Mouse (Mus musculus) neural tube, embryonic 14.5 days (tissue): ENCODE measurements around the gene Dido1. TPM values are rescaled to one million over a fixed set of nuclear protein-coding genes. Genes with fewer than 3 reads are reported as not detected.

Experiments
- ATAC-seq: fragments of 200-750 bp; cut with Nextera tagmentation; 2 replicates; pipeline ENCODE4 v1.8.0; 2017; ENCODE audit warnings: low read depth, mild to moderate bottlenecking, moderate TSS enrichment, moderate library complexity
- H3K27ac ChIP-seq: fragments of 300-500 bp; sonication (generic); 2 replicates; pipeline ENCODE4 v1.5.1; 2014; ENCODE audit warnings: low read depth, mild to moderate bottlenecking, control low read depth, low read length, moderate library complexity, mixed read lengths
- H3K27me3 ChIP-seq: fragments of 300-500 bp; sonication (generic); 2 replicates; pipeline ENCODE4 v1.6.1; 2014; ENCODE audit warnings: low read length; ENCODE audit not compliant: control insufficient read depth, insufficient read depth
- H3K36me3 ChIP-seq: fragments of 300-500 bp; sonication (generic); 2 replicates; pipeline ENCODE4 v1.6.1; 2014; ENCODE audit warnings: low read length, mixed read lengths; ENCODE audit not compliant: control insufficient read depth, insufficient read depth
- H3K4me1 ChIP-seq: fragments of 300-500 bp; sonication (generic); 2 replicates; pipeline ENCODE4 v1.6.1; 2014; ENCODE audit warnings: low read length; ENCODE audit not compliant: control insufficient read depth, insufficient read depth
- H3K4me2 ChIP-seq: fragments of 300-500 bp; sonication (generic); 2 replicates; pipeline ENCODE4 v1.6.1; 2014; ENCODE audit warnings: mild to moderate bottlenecking, low read depth, low read length, control low read depth
- H3K4me3 ChIP-seq: fragments of 300-500 bp; sonication (generic); 2 replicates; pipeline ENCODE4 v1.5.1; 2014; ENCODE audit warnings: low read depth, low read length, control low read depth, mixed read lengths
- H3K9ac ChIP-seq: fragments of 300-500 bp; sonication (generic); replicated peaks from 2 replicates; pipeline ENCODE4 v1.6.1; 2014; ENCODE audit warnings: low read depth, mild to moderate bottlenecking, control low read depth, low read length, mixed read lengths
- H3K9me3 ChIP-seq: fragments of 300-500 bp; sonication (generic); 2 replicates; pipeline ENCODE4 v1.6.1; 2016; ENCODE audit warnings: low read length; ENCODE audit not compliant: control insufficient read depth
- WGBS: fragments of 180-500 bp; shearing (Covaris S2); extraction: QIAGEN DNeasy Blood & Tissue Kit; methylation state at CpG from one replicate; pipeline ENCODE4 v1.1.7; 2014; 5-methylcytosine and 5-hydroxymethylcytosine counted together
- polyA plus RNA-seq: library from polyadenylated mRNA; unstranded; fragments of >200 nt; fragmentation: Nextera tagmentation; extraction: Ambion mirVana; gene quantifications from 2 replicates; pipeline ENCODE4 v1.2.1, GENCODE M21; 2014

Gene Dido1
- 29.0 and 34.8 TPM in 2 replicates for polyA plus RNA-seq

- peak within 1 kb of the TSS; percentile 84 for H3K27ac ChIP-seq
- no peaks in the 10 kb centered on the region for H3K9me3 ChIP-seq
- peak within 1 kb of the TSS; percentile 87 for H3K4me3 ChIP-seq
- no peaks in the 10 kb centered on the region for H3K27me3 ChIP-seq
- H3K36me3 ChIP-seq: peaks cover 11% of the 10 kb centered on the region; the same call in 1 of the 2 replicates
- H3K4me2 ChIP-seq: peak within 1 kb of the TSS; percentile 72
- under 1% methylated on average over 39 of the region's 43 CpGs for WGBS
- H3K4me1 ChIP-seq: peaks cover 16% of the 10 kb centered on the region
- H3K9ac ChIP-seq: peak within 1 kb of the TSS; percentile 96
- ATAC-seq: peak; percentile 96
These were observed at the start of gene Dido1, which contains the start of gene Gid8 for GRCm38 (mm10) chr2:180709923-180710272. TSS of gene Dido1 (minus strand) at chr2:180709999. TSS of gene Gid8 (plus strand) at chr2:180710117.

GRCm38 (mm10) chr2:180758513-180759263, 48.9 kb upstream of the Dido1 start:
- H3K9ac ChIP-seq: no peak overlapping the region
- ATAC-seq: peak; percentile 78

GRCm38 (mm10) chr2:180756786-180757185, 47.0 kb upstream of the Dido1 start:
- ATAC-seq: no peak
- H3K4me3 ChIP-seq: no peak overlapping the region
- no peak overlapping the region for H3K27ac ChIP-seq
- whole genome bisulfite sequencing: 18% methylated on average over 2 of the region's 2 CpGs
- H3K4me1 ChIP-seq: no peaks in the 10 kb centered on the region
- H3K9ac ChIP-seq: no peak overlapping the region
- H3K4me2 ChIP-seq: no peak overlapping the region
- no peaks in the 10 kb centered on the region for H3K36me3 ChIP-seq
- no peaks in the 10 kb centered on the region for H3K27me3 ChIP-seq
- no peaks in the 10 kb centered on the region for H3K9me3 ChIP-seq

More at GRCm38 (mm10) chr2:180758513-180759263, 48.9 kb upstream of the Dido1 start:
- Histone ChIP-seq H3K9me3 (no peaks in the 10 kb centered on the region), H3K4me3 (no peak overlapping the region), H3K4me1 (no peaks in the 10 kb centered on the region), H3K4me2 (no peak overlapping the region), H3K27me3 (no peaks in the 10 kb centered on the region), H3K36me3 (no peaks in the 10 kb centered on the region), H3K27ac (peak overlapping the region; percentile 44; the same call in 1 of the 2 replicates)
- WGBS: 24% methylated on average over 15 of the region's 15 CpGs

- H3K9ac ChIP-seq: no peak overlapping the region
- no peak overlapping the region for H3K27ac ChIP-seq
- H3K4me1 ChIP-seq: no peaks in the 10 kb centered on the region
- H3K36me3 ChIP-seq: no peaks in the 10 kb centered on the region
- WGBS: 4% methylated on average over 8 of the region's 8 CpGs
- H3K9me3 ChIP-seq: no peaks in the 10 kb centered on the region
- H3K4me2 ChIP-seq: no peak overlapping the region
- H3K4me3 ChIP-seq: no peak overlapping the region
- no peak for ATAC-seq
- H3K27me3 ChIP-seq: no peaks in the 10 kb centered on the region
These were observed 46.1 kb upstream of the Dido1 start for GRCm38 (mm10) chr2:180755896-180756295.

GRCm38 (mm10) chr2:180754976-180755688, 45.3 kb upstream of the Dido1 start:
- Histone ChIP-seq H3K27me3 (no peaks in the 10 kb centered on the region), H3K4me2 (no peak overlapping the region), H3K4me3 (no peak overlapping the region), H3K27ac (no peak overlapping the region), H3K9ac (no peak overlapping the region), H3K4me1 (no peaks in the 10 kb centered on the region), H3K36me3 (no peaks in the 10 kb centered on the region), H3K9me3 (no peaks in the 10 kb centered on the region)
- WGBS: 28% methylated on average over 5 of the region's 5 CpGs
- ATAC-seq: no peak

- H3K36me3 ChIP-seq: no peaks in the 10 kb centered on the region
- H3K27me3 ChIP-seq: no peaks in the 10 kb centered on the region
- no peaks in the 10 kb centered on the region for H3K4me1 ChIP-seq
- WGBS: 66% methylated on average over 5 of the region's 5 CpGs
- no peak overlapping the region for H3K9ac ChIP-seq
- no peak overlapping the region for H3K4me3 ChIP-seq
- H3K9me3 ChIP-seq: no peaks in the 10 kb centered on the region
- no peak overlapping the region for H3K4me2 ChIP-seq
- ATAC-seq: no peak
- H3K27ac ChIP-seq: no peak overlapping the region
These were observed 39.1 kb upstream of the Dido1 start for GRCm38 (mm10) chr2:180748904-180749303.

GRCm38 (mm10) chr2:180746569-180747192, 36.9 kb upstream of the Dido1 start:
- Histone ChIP-seq H3K4me1 (no peaks in the 10 kb centered on the region), H3K9ac (no peak overlapping the region), H3K9me3 (no peaks in the 10 kb centered on the region), H3K4me3 (no peak overlapping the region), H3K27me3 (no peaks in the 10 kb centered on the region), H3K36me3 (no peaks in the 10 kb centered on the region), H3K4me2 (no peak overlapping the region), H3K27ac (no peak overlapping the region)
- 12% methylated on average over 5 of the region's 5 CpGs for WGBS
- ATAC-seq: peak; percentile 56

- H3K4me3 ChIP-seq: no peak overlapping the region
- 36% methylated on average over 17 of the region's 17 CpGs for WGBS
These were observed 35.6 kb upstream of the Dido1 start for GRCm38 (mm10) chr2:180745248-180745927.

More at GRCm38 (mm10) chr2:180745248-180745927, 35.6 kb upstream of the Dido1 start:
- Histone ChIP-seq H3K27ac (no peak overlapping the region), H3K9me3 (no peaks in the 10 kb centered on the region), H3K9ac (no peak overlapping the region), H3K4me1 (no peaks in the 10 kb centered on the region), H3K36me3 (no peaks in the 10 kb centered on the region), H3K4me2 (no peak overlapping the region), H3K27me3 (no peaks in the 10 kb centered on the region)
- ATAC-seq: peak; percentile 63
